Mouse (Mus musculus): ENCODE results near the gene Gm5072. TPM values are rescaled to one million over a fixed set of nuclear protein-coding genes. Genes with fewer than 3 reads are reported as not detected.
"Not testable (repeated sequence)": the region's sequence is repeated elsewhere in the genome, so short reads cannot be mapped to it uniquely, and the experiment has no call there.

Gene Gm5072
- polyA plus RNA-seq (2012; rRNA removed) = not detected in 2 replicates

- not testable (repeated sequence) for H3K4me3 ChIP-seq (ENCODE audit: insufficient read depth, low read length); H3K27ac ChIP-seq (ENCODE audit: insufficient read depth, low read length); H3K4me1 ChIP-seq (ENCODE audit: control insufficient read depth, insufficient read depth, low read length)
These were observed at the start of gene Gm5072 for GRCm38 (mm10) chrX:91392200-91392599. TSS of gene Gm5072 (plus strand) at chrX:91392500.

Other genes with a start within 250 kb of the Gm5072 start
- not detected in 2 replicates for gene Mageb2, start 60.8 kb upstream of the Gm5072 start, polyA plus RNA-seq (2012; rRNA removed)
- not detected in 2 replicates for gene Gm8914, start 87.6 kb downstream of the Gm5072 start, polyA plus RNA-seq (2012; rRNA removed)
- gene 1700084M14Rik, start 183.4 kb downstream of the Gm5072 start, polyA plus RNA-seq (2012; rRNA removed) = not detected in 2 replicates
- gene Gm14781, start 239.7 kb downstream of the Gm5072 start, polyA plus RNA-seq (2012; rRNA removed) = not detected in 2 replicates